Mouse (Mus musculus) heart, adult 2 months (tissue): ENCODE measurements at regions not wholly inside any gene's neighbourhood (a gene's known extent, or its start where the extent isn't known, plus 50 kb on each side); places are given as distances from the start of the nearest gene placed in this dataset.

Experiments
- CTCF ChIP-seq: fragments of 200-600 bp; IDR thresholded peaks from 2 replicates; pipeline ENCODE4 v1.8.1; 2022; ENCODE audit warnings: antibody characterized with exemption, mild to moderate bottlenecking, moderate library complexity
- EP300 ChIP-seq: fragments of 200-500 bp; IDR thresholded peaks from 2 replicates; pipeline ENCODE4 v1.6.1; 2011; ENCODE audit warnings: low read depth, low read length, control low read depth; ENCODE audit not compliant: insufficient read depth
- POLR2A ChIP-seq: fragments of 200-500 bp; IDR thresholded peaks from 2 replicates; pipeline ENCODE4 v1.6.1; 2011; ENCODE audit warnings: mild to moderate bottlenecking, low read depth, low read length, control low read depth; ENCODE audit not compliant: insufficient read depth

- TF ChIP-seq CTCF (no peak), POLR2A (no peak), EP300 (no peak)
These were observed 92.8 kb upstream of the Foxk1 start for GRCm38 (mm10) chr5:142308511-142308910.
